Mouse (Mus musculus) C2C12 (cell line): ENCODE data around the gene Vcam1. TPM values are rescaled to one million over a fixed set of nuclear protein-coding genes. Genes with fewer than 3 reads are reported as not detected.

Source experiments
- H3K27me3 ChIP-seq: one replicate; pipeline ENCODE4 v1.6.1; 2011; ENCODE audit not compliant: control insufficient read depth, insufficient read depth, insufficient read length
- H3K36me3 ChIP-seq: one replicate; pipeline ENCODE4 v1.6.1; 2011; ENCODE audit not compliant: control insufficient read depth, insufficient read depth
- H3K4me3 ChIP-seq: one replicate; pipeline ENCODE4 v1.5.1; 2011; ENCODE audit warnings: mild to moderate bottlenecking, control low read depth; ENCODE audit not compliant: poor library complexity, insufficient read depth, severe bottlenecking
- H3K79me2 ChIP-seq: one replicate; pipeline ENCODE4 v1.6.1; 2011; ENCODE audit not compliant: control insufficient read depth, insufficient read depth
- H3K79me3 ChIP-seq: one replicate; pipeline ENCODE4 v1.6.1; 2011; ENCODE audit warnings: low read depth, control low read depth
- H3ac ChIP-seq: one replicate; pipeline ENCODE3; 2011; ENCODE audit warnings: low read depth; ENCODE audit not compliant: control insufficient read depth, insufficient read length
- CEBPB ChIP-seq: IDR thresholded peaks from one replicate; pipeline ENCODE4 v1.6.1; 2011; ENCODE audit warnings: low read depth, mild to moderate bottlenecking, control low read depth, moderate library complexity
- CTCF ChIP-seq: IDR thresholded peaks from one replicate; pipeline ENCODE4 v1.5.1; 2011; ENCODE audit not compliant: control insufficient read depth, insufficient read depth, insufficient read length
- FOSL1 ChIP-seq: IDR thresholded peaks from one replicate; pipeline ENCODE4 v1.8.0; 2011; ENCODE audit warnings: mild to moderate bottlenecking, low read length; ENCODE audit not compliant: poor library complexity, insufficient read depth, severe bottlenecking
- MAX ChIP-seq: IDR thresholded peaks from one replicate; pipeline ENCODE4 v1.6.1; 2011; ENCODE audit warnings: mild to moderate bottlenecking, control low read depth
- MYOD1 ChIP-seq: IDR thresholded peaks from one replicate; pipeline ENCODE4 v1.6.1; 2011; ENCODE audit warnings: low read depth; ENCODE audit not compliant: control insufficient read depth, insufficient read length
- MYOG ChIP-seq: IDR thresholded peaks from one replicate; pipeline ENCODE4 v1.6.1; 2011; ENCODE audit not compliant: control insufficient read depth, insufficient read length; ENCODE audit errors: extremely low read depth
- USF1 ChIP-seq: IDR thresholded peaks from one replicate; pipeline ENCODE4 v1.6.1; 2011; ENCODE audit warnings: low read depth, mild to moderate bottlenecking, control low read depth, moderate library complexity
- polyA plus RNA-seq: library from polyadenylated mRNA; unstranded; fragments of >200 nt; fragmentation: generic; extraction: Trizol; gene quantifications from one replicate; pipeline ENCODE4 v1.2.1, GENCODE M21; 2012; ENCODE audit warnings: missing spikeins

Gene Vcam1
- polyA plus RNA-seq, 1 experiment = 11.5 TPM

DNA sequence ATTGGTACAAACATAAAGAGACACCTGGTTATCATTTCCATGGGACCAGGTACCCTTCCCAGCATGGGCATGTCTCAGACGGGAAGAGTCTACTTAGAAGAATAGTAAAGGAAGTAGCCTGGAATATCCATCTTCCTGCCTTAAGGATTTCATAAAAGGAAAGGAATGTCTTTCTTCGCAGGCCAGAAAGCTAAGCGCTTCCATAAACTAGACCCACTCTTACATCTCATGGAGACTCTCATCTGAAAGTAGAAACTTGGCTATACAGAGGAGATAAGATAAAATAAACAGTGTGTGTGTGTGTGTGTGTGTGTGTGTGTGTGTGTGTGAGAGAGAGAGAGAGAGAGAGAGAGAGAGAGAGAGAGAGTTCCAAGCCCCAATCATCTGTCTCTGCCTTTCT lies 36.9 kb downstream of the Vcam1 start:
- Histone ChIP-seq H3K27me3 (no peaks in the 10 kb centered on the region), H3K36me3 (no peaks in the 10 kb centered on the region), H3K4me3 (no peak overlapping the region), H3K79me2 (no peaks in the 10 kb centered on the region), H3ac (no peak overlapping the region), H3K79me3 (no peaks in the 10 kb centered on the region)
- no peak for TF ChIP-seq MYOG

DNA sequence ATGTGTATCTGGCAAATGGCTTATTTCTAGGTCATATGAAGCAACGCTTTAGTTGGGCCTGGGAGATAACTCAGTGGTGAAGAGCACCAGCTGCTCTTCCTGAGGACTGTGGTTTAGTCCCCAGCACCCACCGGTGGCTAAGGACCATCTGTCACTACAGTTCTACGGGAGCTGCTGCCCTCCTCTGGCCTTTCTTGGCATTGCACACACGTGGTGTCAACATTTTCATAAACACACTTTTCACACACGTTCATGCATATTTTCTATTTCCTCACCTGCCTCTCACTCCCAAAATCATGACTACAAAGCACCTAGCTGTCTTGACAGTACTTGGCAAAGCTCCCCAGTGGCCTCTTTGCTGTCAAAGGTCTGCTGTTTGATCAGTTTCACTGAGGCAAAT lies 37.8 kb downstream of the Vcam1 start:
- Histone ChIP-seq H3K79me3 (no peaks in the 10 kb centered on the region), H3K4me3 (no peak overlapping the region), H3K79me2 (no peaks in the 10 kb centered on the region), H3K36me3 (no peaks in the 10 kb centered on the region), H3ac (no peak overlapping the region), H3K27me3 (no peaks in the 10 kb centered on the region)
- TF ChIP-seq MYOD1 (no peak), FOSL1 (no peak), MAX (no peak), USF1 (no peak), CEBPB (no peak), MYOG (no peak), CTCF (no peak)

DNA sequence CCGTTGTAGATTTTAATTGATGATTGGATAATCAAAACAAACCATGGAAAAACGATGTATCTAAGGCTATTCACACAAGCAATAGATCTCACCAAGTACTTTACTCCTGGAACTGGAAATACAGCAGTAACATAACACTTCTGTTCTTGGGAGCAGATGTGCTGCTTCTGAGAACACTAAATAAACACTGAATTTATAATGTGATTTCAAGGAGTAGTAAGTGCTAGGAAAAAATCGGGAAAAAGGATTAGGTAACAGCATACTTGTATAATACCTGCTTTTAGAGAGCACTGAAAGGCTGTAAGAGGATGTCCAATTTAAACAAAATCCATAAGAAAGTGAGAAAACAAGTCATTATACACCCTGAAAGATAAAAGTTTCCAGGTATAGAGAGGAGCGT lies 43.5 kb downstream of the Vcam1 start:
- H3ac ChIP-seq = no peak overlapping the region
- no peaks in the 10 kb centered on the region for H3K36me3 ChIP-seq
- TF ChIP-seq CEBPB (no peak), USF1 (no peak), MAX (no peak), FOSL1 (no peak), CTCF (no peak), MYOG (no peak), MYOD1 (no peak)
- no peak overlapping the region for H3K4me3 ChIP-seq
- H3K79me3 ChIP-seq = no peaks in the 10 kb centered on the region
- no peaks in the 10 kb centered on the region for H3K79me2 ChIP-seq
- no peaks in the 10 kb centered on the region for H3K27me3 ChIP-seq

DNA sequence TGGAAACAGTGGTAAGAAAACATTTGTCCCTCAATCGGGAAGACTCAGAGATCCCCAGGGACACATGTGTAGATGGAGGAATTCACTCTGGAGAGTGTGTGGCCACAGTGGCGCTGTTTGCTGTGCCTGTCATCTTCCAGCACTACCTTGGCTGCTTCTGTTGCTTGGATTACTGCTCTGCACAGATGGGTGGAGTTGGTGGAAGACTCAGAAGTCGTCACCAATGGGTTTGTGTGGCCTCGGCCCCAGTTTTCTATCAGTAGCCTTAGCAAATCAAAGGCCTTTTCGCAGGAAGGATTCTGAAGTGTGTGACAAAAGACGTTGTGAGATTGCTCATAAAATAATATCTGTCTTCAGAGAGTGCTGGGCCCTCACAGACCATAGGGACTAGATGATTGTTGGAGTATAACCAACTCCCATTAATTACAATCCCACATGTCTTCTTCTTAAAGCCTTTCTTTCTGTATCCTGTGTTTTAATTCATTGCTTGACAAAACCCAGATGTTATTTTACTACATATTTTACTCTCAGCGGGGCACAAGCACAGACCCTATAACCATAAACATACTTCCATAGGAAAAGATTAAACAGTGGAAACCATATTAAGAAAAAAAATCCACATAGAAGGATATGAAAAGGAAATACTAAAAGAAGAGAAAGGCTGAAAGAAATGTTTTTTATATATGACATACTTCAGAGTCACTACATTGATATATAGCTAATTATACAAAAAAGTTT lies 48.4 kb downstream of the Vcam1 start:
- Histone ChIP-seq H3ac (no peak overlapping the region), H3K79me3 (no peaks in the 10 kb centered on the region), H3K4me3 (no peak overlapping the region), H3K27me3 (no peaks in the 10 kb centered on the region), H3K36me3 (no peaks in the 10 kb centered on the region), H3K79me2 (no peaks in the 10 kb centered on the region)
- TF ChIP-seq MAX (no peak), FOSL1 (no peak), MYOG (no peak), CEBPB (no peak), MYOD1 (peak; percentile 5), USF1 (no peak), CTCF (no peak)

DNA sequence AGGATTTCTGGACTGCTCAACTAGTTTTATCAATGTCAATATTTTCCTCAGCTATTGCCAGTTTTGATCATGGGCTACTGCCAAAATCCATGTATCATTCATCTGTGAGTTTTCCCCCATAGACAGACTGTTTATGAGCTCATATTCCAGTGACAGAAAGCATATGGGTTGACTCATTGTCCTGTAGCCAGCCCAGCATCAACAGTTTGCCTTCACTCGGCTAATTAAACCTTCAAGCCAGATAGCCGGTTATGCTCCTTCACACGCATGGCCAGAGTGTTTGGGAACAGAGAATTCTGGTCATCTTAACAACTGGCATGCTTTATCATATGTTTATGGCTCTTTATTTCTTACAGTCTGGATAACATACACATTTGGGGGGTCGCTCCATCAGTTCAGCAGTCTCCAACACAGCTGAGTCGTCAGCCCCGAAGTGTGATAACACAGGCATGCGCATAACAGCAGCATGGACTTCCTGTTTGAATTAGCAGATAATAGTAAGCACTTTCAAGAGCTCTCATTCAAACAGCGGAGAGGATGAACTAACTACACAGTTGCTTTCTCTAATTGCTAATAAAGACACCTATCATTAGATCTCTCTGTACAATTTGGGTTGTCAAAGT lies 49.2 kb downstream of the Vcam1 start:
- no peak for TF ChIP-seq CTCF
- no peak for TF ChIP-seq FOSL1
- TF ChIP-seq MYOG = no peak
- no peak for TF ChIP-seq USF1
- no peak for TF ChIP-seq MYOD1
- no peak for TF ChIP-seq CEBPB
- no peak for TF ChIP-seq MAX
- H3K79me3 ChIP-seq = no peaks in the 10 kb centered on the region
- H3K36me3 ChIP-seq = no peaks in the 10 kb centered on the region
- no peaks in the 10 kb centered on the region for H3K27me3 ChIP-seq
- H3K4me3 ChIP-seq = no peak overlapping the region
- H3K79me2 ChIP-seq = no peaks in the 10 kb centered on the region
- no peak overlapping the region for H3ac ChIP-seq

DNA sequence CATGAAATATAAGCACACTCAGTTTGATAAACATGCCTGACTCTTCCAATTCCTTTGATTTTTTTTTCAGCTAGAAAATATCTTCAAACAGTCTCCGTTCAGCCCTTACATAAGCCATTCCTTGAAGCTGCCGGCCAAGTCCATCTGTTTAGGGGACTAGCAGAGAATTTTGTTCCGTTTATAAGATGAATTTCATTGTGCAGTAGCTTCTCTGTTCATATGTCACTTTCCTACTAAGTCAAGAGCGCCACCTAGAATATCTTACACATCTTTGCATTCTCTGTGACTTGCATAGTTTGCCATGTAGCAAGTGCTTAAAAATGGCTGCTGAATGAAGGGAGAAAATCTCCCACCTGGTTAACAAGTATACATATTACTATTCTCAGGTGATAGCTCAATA lies 51.0 kb downstream of the Vcam1 start:
- Histone ChIP-seq H3K36me3 (no peaks in the 10 kb centered on the region), H3K27me3 (no peaks in the 10 kb centered on the region), H3ac (no peak overlapping the region), H3K79me2 (no peaks in the 10 kb centered on the region), H3K4me3 (no peak overlapping the region), H3K79me3 (no peaks in the 10 kb centered on the region)
- TF ChIP-seq MAX (no peak), CTCF (no peak), CEBPB (no peak), USF1 (no peak), MYOD1 (no peak), FOSL1 (no peak), MYOG (no peak)
